Mouse (Mus musculus): ENCODE results near the gene Srgap3. TPM values are rescaled to one million over a fixed set of nuclear protein-coding genes. Genes with fewer than 3 reads are reported as not detected.

Gene Srgap3
- total RNA-seq, 1 experiment: 3.3 TPM

GRCm38 (mm10) chr6:112725468-112725867 is 221.6 kb downstream of the Srgap3 start:
- Histone ChIP-seq H3K4me1 (ENCODE audit: control insufficient read depth in 2 of 2, insufficient read depth in 2 of 2, low read length in 2 of 2, poor library complexity in 1 of 2) (peaks cover 0 to 13% of the 10 kb centered on the region in 2 experiments; a peak in 2 of 4 replicates), H3K9ac (ENCODE audit: insufficient read depth, low read depth, low read length, poor library complexity, severe bottlenecking) (no peak overlapping the region), H3K9me3 (ENCODE audit: control insufficient read depth, insufficient read depth, low read depth, low read length) (no peaks in the 10 kb centered on the region), H3K27ac (ENCODE audit: insufficient read depth, low read depth, low read length, poor library complexity, severe bottlenecking) (no peak overlapping the region), H3K4me3 (ENCODE audit: insufficient read depth in 1 of 2, low read depth in 1 of 2, low read length in 2 of 2, poor library complexity in 1 of 2, severe bottlenecking in 1 of 2) (no peak overlapping the region), H3K36me3 (ENCODE audit: control insufficient read depth, insufficient read depth, low read length, poor library complexity, severe bottlenecking) (no peaks in the 10 kb centered on the region)
- no peak for DNase-seq (ENCODE audit: low read depth, low spot score)
- TF ChIP-seq ZNF384 (IDR thresholded peaks at IDR 0.05; ENCODE audit: low read depth, low read length): no peak
- TF ChIP-seq ZC3H11A (IDR thresholded peaks at IDR 0.05; ENCODE audit: borderline replicate concordance, low read depth, low read length): no peak
- in situ Hi-C loops (cut with MboI; ENCODE audit: low sequenced_read_pairs in 2 of 2, unreplicated experiment in 2 of 2): no loop called here

GRCm38 (mm10) chr6:112720409-112721080 is 226.5 kb downstream of the Srgap3 start:
- DNase-seq (ENCODE audit: low read depth, low spot score): no peak
- Histone ChIP-seq H3K27ac (ENCODE audit: insufficient read depth, low read depth, low read length, poor library complexity, severe bottlenecking) (no peak overlapping the region), H3K4me1 (ENCODE audit: control insufficient read depth in 2 of 2, insufficient read depth in 2 of 2, low read length in 2 of 2, poor library complexity in 1 of 2) (peaks cover 0 to 3% of the 10 kb centered on the region in 2 experiments; a peak in 1 of 4 replicates), H3K36me3 (ENCODE audit: control insufficient read depth, insufficient read depth, low read length, poor library complexity, severe bottlenecking) (no peaks in the 10 kb centered on the region), H3K9me3 (ENCODE audit: control insufficient read depth, insufficient read depth, low read depth, low read length) (no peaks in the 10 kb centered on the region), H3K9ac (ENCODE audit: insufficient read depth, low read depth, low read length, poor library complexity, severe bottlenecking) (no peak overlapping the region), H3K4me3 (ENCODE audit: insufficient read depth in 1 of 2, low read depth in 1 of 2, low read length in 2 of 2, poor library complexity in 1 of 2, severe bottlenecking in 1 of 2) (no peak overlapping the region)
- TF ChIP-seq HCFC1 (IDR thresholded peaks at IDR 0.05; ENCODE audit: borderline replicate concordance, insufficient read depth, low read length) (no peak), ZC3H11A (IDR thresholded peaks at IDR 0.05; ENCODE audit: borderline replicate concordance, low read depth, low read length) (no peak), MAFK (IDR thresholded peaks at IDR 0.05; ENCODE audit: insufficient read depth, low read depth, low read length) (no peak), ZNF384 (IDR thresholded peaks at IDR 0.05; ENCODE audit: low read depth, low read length) (no peak), CHD2 (IDR thresholded peaks at IDR 0.05; ENCODE audit: low read depth, low read length) (no peak)
- in situ Hi-C loops (cut with MboI; ENCODE audit: low sequenced_read_pairs in 2 of 2, unreplicated experiment in 2 of 2): loop anchor here (25.0 kb wide), 1 partner anchor 292 kb away; no protein-coding TSS in a partner anchor

GRCm38 (mm10) chr6:112719983-112720382 is 227.1 kb downstream of the Srgap3 start:
- Histone ChIP-seq H3K9me3 (ENCODE audit: control insufficient read depth, insufficient read depth, low read depth, low read length) (no peaks in the 10 kb centered on the region), H3K4me1 (ENCODE audit: control insufficient read depth in 2 of 2, insufficient read depth in 2 of 2, low read length in 2 of 2, poor library complexity in 1 of 2) (peaks cover 0 to 3% of the 10 kb centered on the region in 2 experiments; a peak in 1 of 4 replicates), H3K9ac (ENCODE audit: insufficient read depth, low read depth, low read length, poor library complexity, severe bottlenecking) (no peak overlapping the region), H3K36me3 (ENCODE audit: control insufficient read depth, insufficient read depth, low read length, poor library complexity, severe bottlenecking) (no peaks in the 10 kb centered on the region), H3K27ac (ENCODE audit: insufficient read depth, low read depth, low read length, poor library complexity, severe bottlenecking) (no peak overlapping the region), H3K4me3 (ENCODE audit: insufficient read depth in 1 of 2, low read depth in 1 of 2, low read length in 2 of 2, poor library complexity in 1 of 2, severe bottlenecking in 1 of 2) (no peak overlapping the region)
- TF ChIP-seq ZNF384 (IDR thresholded peaks at IDR 0.05; ENCODE audit: low read depth, low read length) (no peak), MAFK (IDR thresholded peaks at IDR 0.05; ENCODE audit: insufficient read depth, low read depth, low read length) (no peak), CHD2 (IDR thresholded peaks at IDR 0.05; ENCODE audit: low read depth, low read length) (no peak), HCFC1 (IDR thresholded peaks at IDR 0.05; ENCODE audit: borderline replicate concordance, insufficient read depth, low read length) (no peak), ZC3H11A (IDR thresholded peaks at IDR 0.05; ENCODE audit: borderline replicate concordance, low read depth, low read length) (no peak)
- in situ Hi-C loops (cut with MboI; ENCODE audit: low sequenced_read_pairs in 2 of 2, unreplicated experiment in 2 of 2): loop anchor here (5.0 to 25.0 kb wide), 2 partner anchors 62 to 292 kb away; no protein-coding TSS in a partner anchor
- no peak for DNase-seq (ENCODE audit: low read depth, low spot score)

DNA sequence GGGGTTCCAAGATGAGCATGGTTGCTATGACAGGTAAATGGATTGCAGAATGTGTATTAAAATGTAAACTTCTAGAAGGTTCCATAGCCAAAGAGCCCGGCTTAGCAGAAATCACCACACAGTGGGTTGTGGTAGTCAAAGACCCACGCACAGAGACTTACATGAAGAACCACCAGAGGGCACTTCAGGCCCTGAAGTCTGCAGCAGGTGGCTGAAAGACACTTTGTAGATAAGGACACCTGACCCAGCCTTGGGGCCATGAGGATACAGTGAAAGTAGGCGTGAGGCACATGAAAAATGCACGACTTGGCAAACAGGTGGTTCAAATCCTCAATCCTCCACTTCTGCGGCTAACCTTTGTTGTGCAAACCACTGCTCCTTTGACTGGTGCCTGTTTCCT is 229.9 kb downstream of the Srgap3 start:
- in situ Hi-C loops (cut with MboI; ENCODE audit: low sequenced_read_pairs in 2 of 2, unreplicated experiment in 2 of 2): loop anchor here (5.0 to 25.0 kb wide), 2 partner anchors 65 to 295 kb away; no protein-coding TSS in a partner anchor
- Histone ChIP-seq H3K9me3 (ENCODE audit: control insufficient read depth, insufficient read depth, low read depth, low read length) (peaks cover 10% of the 10 kb centered on the region), H3K36me3 (ENCODE audit: control insufficient read depth, insufficient read depth, low read length, poor library complexity, severe bottlenecking) (no peaks in the 10 kb centered on the region), H3K4me3 (ENCODE audit: insufficient read depth in 1 of 2, low read depth in 1 of 2, low read length in 2 of 2, poor library complexity in 1 of 2, severe bottlenecking in 1 of 2) (no peak overlapping the region), H3K27ac (ENCODE audit: insufficient read depth, low read depth, low read length, poor library complexity, severe bottlenecking) (no peak overlapping the region), H3K4me1 (ENCODE audit: control insufficient read depth in 2 of 2, insufficient read depth in 2 of 2, low read length in 2 of 2, poor library complexity in 1 of 2) (no peaks in the 10 kb centered on the region), H3K9ac (ENCODE audit: insufficient read depth, low read depth, low read length, poor library complexity, severe bottlenecking) (no peak overlapping the region)
- no peak; the same call in 1 of the 2 replicates for TF ChIP-seq ZC3H11A (IDR thresholded peaks at IDR 0.05; ENCODE audit: borderline replicate concordance, low read depth, low read length)
- TF ChIP-seq HCFC1 (IDR thresholded peaks at IDR 0.05; ENCODE audit: borderline replicate concordance, insufficient read depth, low read length): no peak
- no peak for TF ChIP-seq CHD2 (IDR thresholded peaks at IDR 0.05; ENCODE audit: low read depth, low read length)
- no peak for TF ChIP-seq MAFK (IDR thresholded peaks at IDR 0.05; ENCODE audit: insufficient read depth, low read depth, low read length)
- TF ChIP-seq ZNF384 (IDR thresholded peaks at IDR 0.05; ENCODE audit: low read depth, low read length): no peak
- no peak for DNase-seq (ENCODE audit: low read depth, low spot score)
